Mouse (Mus musculus) MEL (cell line): Measurements from ENCODE around the gene Cyb561d1. TPM values are rescaled to one million over a fixed set of nuclear protein-coding genes. Genes with fewer than 3 reads are reported as not detected.

Source experiments
- DNase-seq: peaks from one replicate; pipeline ENCODE4 v3.0.0; 2011; ENCODE audit warnings: low read depth, low spot score
- H3K27ac ChIP-seq: 2 replicates; pipeline ENCODE4 v1.5.1; 2012; ENCODE audit warnings: low read depth, mild to moderate bottlenecking, control low read depth, low read length, moderate library complexity; ENCODE audit not compliant: control insufficient read depth
- H3K27me3 ChIP-seq, 2 experiments: fragments of 150-350 bp in 1 of 2; sonication (generic) in 1 of 2; 2 replicates each; pipeline ENCODE4 v1.6.1; 2012; ENCODE audit warnings: low read length in 2 of 2, mild to moderate bottlenecking in 2 of 2, improper control_type of control experiment in 1 of 2, moderate library complexity in 1 of 2; ENCODE audit not compliant: insufficient read depth in 2 of 2, control insufficient read depth in 1 of 2
- H3K36me3 ChIP-seq, 2 experiments: 2 replicates each; pipeline ENCODE4 v1.6.1; 2012 to 2014; ENCODE audit warnings: low read length in 2 of 2, improper control_type of control experiment in 1 of 2, inconsistent platforms in 1 of 2, mild to moderate bottlenecking in 1 of 2; ENCODE audit not compliant: insufficient read depth in 2 of 2, control insufficient read depth in 1 of 2
- H3K4me1 ChIP-seq, 2 experiments: fragments of 150-350 bp in 1 of 2; sonication (generic) in 1 of 2; 2 replicates each; pipeline ENCODE4 v1.6.1; 2012; ENCODE audit warnings: low read length in 2 of 2, improper control_type of control experiment in 1 of 2, mild to moderate bottlenecking in 1 of 2; ENCODE audit not compliant: insufficient read depth in 2 of 2, control insufficient read depth in 1 of 2
- H3K4me3 ChIP-seq, 2 experiments: fragments of 150-350 bp in 1 of 2; sonication (generic) in 1 of 2; 2 replicates each; pipeline ENCODE4 v1.5.1; 2012; ENCODE audit warnings: low read depth in 2 of 2, low read length in 2 of 2, mild to moderate bottlenecking in 2 of 2, moderate library complexity in 2 of 2, control low read depth in 1 of 2, improper control_type of control experiment in 1 of 2; ENCODE audit not compliant: control insufficient read depth in 1 of 2, insufficient read depth in 1 of 2
- H3K79me2 ChIP-seq: 2 replicates; pipeline ENCODE4 v1.6.1; 2012; ENCODE audit warnings: mild to moderate bottlenecking, low read length, moderate library complexity; ENCODE audit not compliant: control insufficient read depth, poor library complexity, insufficient read depth
- H3K9ac ChIP-seq: 2 replicates; pipeline ENCODE4 v1.6.1; 2012; ENCODE audit warnings: low read depth, mild to moderate bottlenecking, control low read depth, low read length, moderate library complexity; ENCODE audit not compliant: control insufficient read depth, poor library complexity, severe bottlenecking
- H3K9me3 ChIP-seq: fragments of 150-350 bp; sonication (generic); replicated peaks from 2 replicates; pipeline ENCODE4 v1.6.1; 2012; ENCODE audit warnings: mild to moderate bottlenecking, low read length, improper control_type of control experiment, moderate library complexity; ENCODE audit not compliant: insufficient read depth
- BHLHE40 ChIP-seq: IDR thresholded peaks from 2 replicates; pipeline ENCODE4 v1.6.1; 2012; ENCODE audit warnings: low read depth, mild to moderate bottlenecking, inconsistent platforms, low read length, improper control_type of control experiment, borderline replicate concordance
- CHD1 ChIP-seq: IDR thresholded peaks from 2 replicates; pipeline ENCODE4 v1.6.1; 2012; ENCODE audit warnings: low read depth, mild to moderate bottlenecking, inconsistent platforms, low read length, improper control_type of control experiment
- CHD2 ChIP-seq: IDR thresholded peaks from 2 replicates; pipeline ENCODE4 v1.6.1; 2011; ENCODE audit warnings: low read length, improper control_type of control experiment
- CTCF ChIP-seq, 3 experiments: IDR thresholded peaks in 2 of 3; conservative IDR thresholded peaks in 1 of 3; 2 replicates each; pipeline ENCODE4 v1.5.1; 2011 to 2012; ENCODE audit warnings: low read length in 3 of 3, low read depth in 2 of 3, mild to moderate bottlenecking in 2 of 3, improper control_type of control experiment in 1 of 3, inconsistent platforms in 1 of 3, mixed read lengths in 1 of 3, moderate library complexity in 1 of 3; ENCODE audit not compliant: control insufficient read depth in 1 of 3, insufficient read depth in 1 of 3, poor library complexity in 1 of 3, severe bottlenecking in 1 of 3
- E2F4 ChIP-seq: IDR thresholded peaks from 2 replicates; pipeline ENCODE4 v1.6.1; 2011; ENCODE audit warnings: low read depth, low read length, improper control_type of control experiment, borderline replicate concordance
- ELF1 ChIP-seq: IDR thresholded peaks from 2 replicates; pipeline ENCODE4 v1.6.1; 2014; ENCODE audit warnings: low read depth, mild to moderate bottlenecking, inconsistent platforms, low read length, improper control_type of control experiment, moderate library complexity
- EP300 ChIP-seq, 2 experiments: IDR thresholded peaks; 2 replicates each; pipeline ENCODE4 v1.6.1; 2011; ENCODE audit warnings: improper control_type of control experiment in 2 of 2, low read length in 2 of 2, low read depth in 1 of 2, mild to moderate bottlenecking in 1 of 2
- ETS1 ChIP-seq: IDR thresholded peaks from 2 replicates; pipeline ENCODE4 v1.6.1; 2012; ENCODE audit warnings: low read depth, mild to moderate bottlenecking, inconsistent platforms, low read length, improper control_type of control experiment, moderate library complexity
- GABPA ChIP-seq: IDR thresholded peaks from 2 replicates; pipeline ENCODE4 v1.6.1; 2012; ENCODE audit warnings: low read depth, mild to moderate bottlenecking, inconsistent platforms, low read length, improper control_type of control experiment, moderate library complexity
- GATA1 ChIP-seq: IDR thresholded peaks from 2 replicates; pipeline ENCODE4 v1.6.1; 2011; ENCODE audit warnings: low read depth, low read length, improper control_type of control experiment
- JUND ChIP-seq: IDR thresholded peaks from 2 replicates; pipeline ENCODE4 v1.6.1; 2011; ENCODE audit warnings: low read depth, mild to moderate bottlenecking, improper control_type of control experiment, low read length
- KAT2A ChIP-seq: conservative IDR thresholded peaks from 2 replicates; pipeline ENCODE4 v1.6.1; 2012; ENCODE audit warnings: low read depth, low read length, improper control_type of control experiment, inconsistent platforms
- MAFK ChIP-seq: IDR thresholded peaks from 2 replicates; pipeline ENCODE4 v1.6.1; 2011; ENCODE audit warnings: low read depth, mild to moderate bottlenecking, low read length, improper control_type of control experiment, borderline replicate concordance
- MAX ChIP-seq: IDR thresholded peaks from 2 replicates; pipeline ENCODE4 v1.6.1; 2011; ENCODE audit warnings: low read length, improper control_type of control experiment
- MAZ ChIP-seq: IDR thresholded peaks from 2 replicates; pipeline ENCODE4 v1.6.1; 2012; ENCODE audit warnings: low read depth, mild to moderate bottlenecking, inconsistent platforms, low read length, improper control_type of control experiment
- MEF2A ChIP-seq: IDR thresholded peaks from 2 replicates; pipeline ENCODE4 v1.6.1; 2014; ENCODE audit warnings: low read depth, mild to moderate bottlenecking, inconsistent platforms, low read length, improper control_type of control experiment; ENCODE audit not compliant: poor library complexity, insufficient replicate concordance, severe bottlenecking; ENCODE audit errors: extremely low read depth
- MXI1 ChIP-seq: IDR thresholded peaks from 2 replicates; pipeline ENCODE4 v1.6.1; 2011; ENCODE audit warnings: mild to moderate bottlenecking, low read depth, low read length, improper control_type of control experiment
- NELFE ChIP-seq: IDR thresholded peaks from 2 replicates; pipeline ENCODE4 v1.6.1; 2011; ENCODE audit warnings: low read depth, low read length, improper control_type of control experiment
- NRF1 ChIP-seq: IDR thresholded peaks from 2 replicates; pipeline ENCODE4 v1.6.1; 2014; ENCODE audit warnings: low read depth, mild to moderate bottlenecking, inconsistent platforms, low read length, improper control_type of control experiment, moderate library complexity; ENCODE audit not compliant: poor library complexity, insufficient read depth, severe bottlenecking
- POLR2A ChIP-seq, 2 experiments: IDR thresholded peaks; 2 replicates each; pipeline ENCODE4 v1.6.1; 2011 to 2012; ENCODE audit warnings: low read length in 2 of 2, mild to moderate bottlenecking in 2 of 2, control low read depth in 1 of 2, improper control_type of control experiment in 1 of 2, low read depth in 1 of 2, moderate library complexity in 1 of 2; ENCODE audit not compliant: control insufficient read depth in 1 of 2, insufficient read depth in 1 of 2, poor library complexity in 1 of 2
- POLR2AphosphoS2 ChIP-seq: IDR thresholded peaks from 2 replicates; pipeline ENCODE4 v1.6.1; 2011; ENCODE audit warnings: low read length, improper control_type of control experiment
- POLR2AphosphoS5 ChIP-seq: IDR thresholded peaks from 2 replicates; pipeline ENCODE4 v1.6.1; 2012; ENCODE audit warnings: low read depth, borderline replicate concordance, mild to moderate bottlenecking, inconsistent platforms, low read length, moderate library complexity, mixed read lengths
- RAD21 ChIP-seq: IDR thresholded peaks from 2 replicates; pipeline ENCODE4 v1.6.1; 2011; ENCODE audit warnings: mild to moderate bottlenecking, low read depth, low read length, improper control_type of control experiment
- RCOR1 ChIP-seq: IDR thresholded peaks from 2 replicates; pipeline ENCODE4 v1.6.1; 2012; ENCODE audit warnings: low read depth, mild to moderate bottlenecking, inconsistent platforms, low read length, improper control_type of control experiment
- SIN3A ChIP-seq: IDR thresholded peaks from 2 replicates; pipeline ENCODE4 v1.6.1; 2012; ENCODE audit warnings: low read length, improper control_type of control experiment, inconsistent platforms
- SMC3 ChIP-seq: IDR thresholded peaks from 2 replicates; pipeline ENCODE4 v1.6.1; 2011; ENCODE audit warnings: low read depth, low read length, improper control_type of control experiment
- TAL1 ChIP-seq: IDR thresholded peaks from 2 replicates; pipeline ENCODE4 v1.6.1; 2012; ENCODE audit warnings: mild to moderate bottlenecking, inconsistent platforms, low read length, moderate library complexity, mixed read lengths
- TBP ChIP-seq: IDR thresholded peaks from 2 replicates; pipeline ENCODE4 v1.8.0; 2011; ENCODE audit warnings: low read depth, low read length, improper control_type of control experiment
- TCF12 ChIP-seq: IDR thresholded peaks from 2 replicates; pipeline ENCODE4 v1.6.1; 2014; ENCODE audit warnings: low read depth, mild to moderate bottlenecking, inconsistent platforms, low read length, improper control_type of control experiment, moderate library complexity
- USF1 ChIP-seq: IDR thresholded peaks from 2 replicates; pipeline ENCODE4 v1.6.1; 2014; ENCODE audit warnings: low read depth, mild to moderate bottlenecking, inconsistent platforms, low read length, improper control_type of control experiment, moderate library complexity
- USF2 ChIP-seq, 2 experiments: IDR thresholded peaks; 2 replicates each; pipeline ENCODE4 v1.6.1; 2011 to 2012; ENCODE audit warnings: improper control_type of control experiment in 2 of 2, low read length in 2 of 2, borderline replicate concordance in 1 of 2, inconsistent platforms in 1 of 2, low read depth in 1 of 2, mild to moderate bottlenecking in 1 of 2; ENCODE audit not compliant: insufficient read depth in 1 of 2
- ZC3H11A ChIP-seq: IDR thresholded peaks from 2 replicates; pipeline ENCODE4 v1.6.1; 2012; ENCODE audit warnings: low read depth, mild to moderate bottlenecking, inconsistent platforms, low read length, improper control_type of control experiment
- ZKSCAN1 ChIP-seq: IDR thresholded peaks from 2 replicates; pipeline ENCODE4 v1.6.1; 2012; ENCODE audit warnings: low read depth, mild to moderate bottlenecking, inconsistent platforms, low read length, improper control_type of control experiment, moderate library complexity
- ZNF384 ChIP-seq: IDR thresholded peaks from 2 replicates; pipeline ENCODE4 v1.6.1; 2012; ENCODE audit warnings: low read depth, mild to moderate bottlenecking, inconsistent platforms, low read length, improper control_type of control experiment
- polyA plus RNA-seq, 2 experiments: library from polyadenylated mRNA; stranded (reverse) in 1 of 2; unstranded in 1 of 2; fragments of >175 nt in 1 of 2; fragments of >200 nt in 1 of 2; gene quantifications; 2 replicates each; pipeline versions ENCODE4 v1.2.1 to v1.2.4; 2012; ENCODE audit warnings: low replicate concordance in 2 of 2, low read depth in 1 of 2; ENCODE audit not compliant: insufficient read length in 2 of 2, insufficient read depth in 1 of 2, missing spikeins in 1 of 2
- total RNA-seq: library from RNA; depleted of rRNA; stranded (reverse); fragments of 300-350 nt; gene quantifications from 2 replicates; pipeline ENCODE4 v1.2.3, GENCODE M21; 2012; rRNA removed

The Cyb561d1 gene
- total RNA-seq: 2.9 and 3.6 TPM in 2 replicates
- polyA plus RNA-seq: 1 to 10 TPM in 1 of 2 experiments, not detected in 1; 5.9 TPM

DNA sequence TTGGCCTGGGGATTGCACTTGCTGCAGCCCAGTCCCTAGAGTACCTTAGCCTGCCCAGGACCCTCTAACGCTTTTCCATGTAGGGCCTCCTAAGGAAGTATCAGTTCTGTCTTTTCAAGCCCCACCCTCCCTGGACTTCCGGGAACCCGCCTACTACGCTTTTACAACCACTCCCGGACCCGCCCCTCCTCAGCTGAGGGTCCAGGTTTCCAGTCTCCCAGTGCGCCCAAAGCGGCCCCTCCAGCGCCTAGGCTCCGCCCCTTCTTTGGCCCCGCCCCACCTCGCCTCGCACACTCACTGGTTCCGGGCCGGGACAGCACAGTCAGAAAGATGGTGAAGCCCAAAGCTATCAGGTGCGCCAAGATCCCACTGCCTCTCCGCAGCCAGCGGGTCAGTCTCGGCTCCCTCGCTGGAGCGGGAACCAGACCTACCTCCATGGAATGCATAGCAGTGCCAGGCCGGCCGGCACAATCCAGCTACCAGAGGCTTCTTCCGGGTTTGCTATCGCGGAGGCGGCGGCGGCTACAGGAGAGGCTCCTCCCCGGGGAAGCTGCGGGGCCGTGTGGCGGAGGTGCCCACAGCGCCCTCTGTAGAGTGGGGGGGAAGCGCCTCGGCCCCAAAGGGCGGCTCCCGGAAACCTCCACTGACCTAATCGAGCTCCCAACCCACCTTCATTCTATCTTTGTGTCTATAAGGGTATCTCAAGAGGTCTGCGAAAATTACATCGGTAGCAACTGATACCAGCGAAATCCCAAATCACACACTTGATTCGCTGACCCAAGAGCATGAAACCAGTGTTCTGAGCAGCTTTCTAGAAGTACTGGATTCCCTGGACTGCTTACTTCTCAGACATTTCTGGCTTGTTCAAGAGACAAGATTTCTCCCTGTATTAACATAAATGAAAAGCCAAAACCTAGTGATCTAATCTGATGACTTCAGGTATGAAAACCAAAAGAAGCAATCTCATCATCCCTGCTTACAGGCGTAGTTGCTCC is at the start of gene Cyb561d1:
TSS of gene Cyb561d1 (minus strand) at position 884 of the 995 bp plus-strand sequence.
- Histone ChIP-seq H3K4me1 (peaks cover 0 to 6% of the 10 kb centered on the region in 2 experiments; a peak in 1 of 4 replicates), H3K36me3 (peaks cover 0 to 5% of the 10 kb centered on the region in 2 experiments; a peak in 2 of 4 replicates)
- TF ChIP-seq GABPA (no peak), KAT2A (no peak), ZC3H11A (no peak), MAFK (no peak), ELF1 (peak; percentile 91), ETS1 (peak; percentile 39; the same call in 1 of the 2 replicates), RAD21 (no peak), JUND (no peak), POLR2AphosphoS5 (no peak), POLR2AphosphoS2 (peak; percentile 56; the same call in 1 of the 2 replicates), TCF12 (0 out of 2 replicates have a peak, but pooled peaks have one; percentile 21), NRF1 (no peak), NELFE (peak; percentile 52; the same call in 1 of the 2 replicates), USF2 (IDR thresholded peaks at IDR 0.05; ENCODE audit: borderline replicate concordance in 1 of 2, insufficient read depth in 1 of 2, low read depth in 1 of 2, low read length in 2 of 2) (no peak), ZKSCAN1 (no peak), ZNF384 (no peak), MEF2A (no peak), MAX (0 out of 2 replicates have a peak, but pooled peaks have one; percentile 26), CHD2 (no peak), TAL1 (no peak), RCOR1 (no peak; the same call in 1 of the 2 replicates), E2F4 (no peak), SMC3 (no peak), USF1 (no peak), TBP (peak; percentile 63; the same call in 1 of the 2 replicates), EP300 (IDR thresholded peaks at IDR 0.05; ENCODE audit: low read depth in 1 of 2, low read length in 2 of 2) (no peak), GATA1 (no peak), MXI1 (peak; percentile 71), POLR2A (IDR thresholded peaks at IDR 0.05; ENCODE audit: control insufficient read depth in 1 of 2, insufficient read depth in 1 of 2, low read depth in 1 of 2, low read length in 2 of 2, poor library complexity in 1 of 2) (peak; percentile 82 to 86; a peak in 3 of 4 replicates), CTCF (IDR thresholded peaks at IDR 0.05 in 2 of 3, conservative IDR thresholded peaks at IDR 0.05 in 1 of 3; ENCODE audit: control insufficient read depth in 1 of 3, insufficient read depth in 1 of 3, low read depth in 2 of 3, low read length in 3 of 3, poor library complexity in 1 of 3, severe bottlenecking in 1 of 3) (peak; percentile 46 to 87 (median 73); a peak in 5 of 6 replicates), CHD1 (no peak), MAZ (no peak), BHLHE40 (no peak), SIN3A (peak; percentile 58)

More for the DNA sequence above, at the start of gene Cyb561d1:
- Histone ChIP-seq H3K4me3 (peak within 1 kb of the TSS; percentile 79 to 97), H3K27ac (peak within 1 kb of the TSS; percentile 90), H3K9me3 (no peaks in the 10 kb centered on the region), H3K79me2 (no peaks in the 10 kb centered on the region; the same call in 1 of the 2 replicates), H3K27me3 (no peaks in the 10 kb centered on the region), H3K9ac (peak within 1 kb of the TSS; percentile 95)
- peak; percentile 97 for DNase-seq
